Mouse (Mus musculus): Measurements from ENCODE around the gene Mtfmt. TPM values are rescaled to one million over a fixed set of nuclear protein-coding genes. Genes with fewer than 3 reads are reported as not detected.

Mtfmt gene
- total RNA-seq, 1 experiment from 2014 or later: 21.0 TPM

GRCm38 (mm10) chr9:65492851-65493250 is 57.3 kb downstream of the Mtfmt start:
- 0 out of 2 replicates have a peak, but pooled peaks have one; percentile 39 for ATAC-seq (replicated peaks; ENCODE audit: low read depth, poor library complexity, severe bottlenecking)

- peak; percentile 39; the same call in 1 of the 2 replicates for ATAC-seq (replicated peaks; ENCODE audit: low read depth, poor library complexity, severe bottlenecking)
These were observed 66.6 kb downstream of the Mtfmt start for GRCm38 (mm10) chr9:65502146-65502545.

Other genes with a start within 250 kb of the Mtfmt start
- 2.0 and 3.1 TPM in 2 replicates for gene Parp16, start 240.4 kb upstream of the Mtfmt start, total RNA-seq (2017)
- gene Cilp, start 170.6 kb upstream of the Mtfmt start, total RNA-seq (2017): 0.14 TPM in 1 of 2 replicates, not detected in the other
- 50.2 and 53.4 TPM in 2 replicates for gene Clpx, start 141.5 kb upstream of the Mtfmt start, total RNA-seq (2017)
- 24.3 and 29.0 TPM in 2 replicates for gene Pdcd7, start 89.7 kb upstream of the Mtfmt start, total RNA-seq (2017)
- gene Ubap1l, start 74.7 kb upstream of the Mtfmt start, total RNA-seq (2017): not detected in 2 replicates
- gene Kbtbd13, start 44.1 kb upstream of the Mtfmt start, total RNA-seq (2017): 0.55 TPM in 1 of 2 replicates, not detected in the other
- gene Rasl12, start 37.3 kb upstream of the Mtfmt start, total RNA-seq (2017): 0.14 TPM in 1 of 2 replicates, not detected in the other
- gene Slc51b, start 12.8 kb upstream of the Mtfmt start, total RNA-seq (2017): not detected in 2 replicates
- 39.9 and 42.2 TPM in 2 replicates for gene Spg21, start 25.2 kb downstream of the Mtfmt start, total RNA-seq (2017)
- not detected in 2 replicates for gene Ankdd1a, start 84.4 kb downstream of the Mtfmt start, total RNA-seq (2017)
- gene Plekho2, start 144.3 kb downstream of the Mtfmt start, total RNA-seq (2017): 19.3 and 20.0 TPM in 2 replicates
- gene Pif1, start 151.4 kb downstream of the Mtfmt start, total RNA-seq (2017): 12.9 and 29.1 TPM in 2 replicates
- 2.0 and 3.1 TPM in 2 replicates for gene Rbpms2, start 193.9 kb downstream of the Mtfmt start, total RNA-seq (2017)
- 40.1 and 45.3 TPM in 2 replicates for gene Oaz2, start 232.2 kb downstream of the Mtfmt start, total RNA-seq (2017)